Mouse (Mus musculus): ENCODE measurements around the gene Zfp385a.
A peak's percentile ranks its signal among the peaks of the same experiment; 100 is the strongest.

Gene Zfp385a

GRCm38 (mm10) chr15:103336996-103337667 is 2.8 kb downstream of the Zfp385a start:
- DNase-seq (ENCODE audit: low read depth, low spot score) = no peak

GRCm38 (mm10) chr15:103335488-103336235 is 4.2 kb downstream of the Zfp385a start:
- DNase-seq (ENCODE audit: low read depth, low spot score) = peak; percentile 53

- DNase-seq (ENCODE audit: low read depth, low spot score) = no peak
These were observed 4.9 kb downstream of the Zfp385a start for GRCm38 (mm10) chr15:103335040-103335439.

- DNase-seq (ENCODE audit: low read depth, low spot score) = no peak
These were observed 5.7 kb downstream of the Zfp385a start for GRCm38 (mm10) chr15:103334194-103334593.

- no peak for DNase-seq (ENCODE audit: low read depth, low spot score)
These were observed 6.2 kb downstream of the Zfp385a start for GRCm38 (mm10) chr15:103333738-103334137.

GRCm38 (mm10) chr15:103333081-103333615 is 6.7 kb downstream of the Zfp385a start:
- DNase-seq (ENCODE audit: low read depth, low spot score) = no peak

GRCm38 (mm10) chr15:103323455-103324247 is 16.2 kb downstream of the Zfp385a start:
- peak; percentile 85 for DNase-seq (ENCODE audit: low read depth, low spot score)

GRCm38 (mm10) chr15:103323070-103323454 is 16.8 kb downstream of the Zfp385a start:
- peak; percentile 47 for DNase-seq (ENCODE audit: low read depth, low spot score)

GRCm38 (mm10) chr15:103322396-103322795 is 17.5 kb downstream of the Zfp385a start:
- DNase-seq (ENCODE audit: low read depth, low spot score) = no peak

GRCm38 (mm10) chr15:103321076-103321475 is 18.8 kb downstream of the Zfp385a start:
- DNase-seq (ENCODE audit: low read depth, low spot score) = peak; percentile 51

- no peak for DNase-seq (ENCODE audit: low read depth, low spot score)
These were observed 21.6 kb downstream of the Zfp385a start for GRCm38 (mm10) chr15:103318201-103318816.

- DNase-seq (ENCODE audit: low read depth, low spot score) = no peak
These were observed 22.2 kb downstream of the Zfp385a start for GRCm38 (mm10) chr15:103317731-103318130.

- no peak for DNase-seq (ENCODE audit: low read depth, low spot score)
These were observed 22.8 kb downstream of the Zfp385a start for GRCm38 (mm10) chr15:103317120-103317519.

GRCm38 (mm10) chr15:103315979-103316776 is 23.7 kb downstream of the Zfp385a start:
- no peak for DNase-seq (ENCODE audit: low read depth, low spot score)

GRCm38 (mm10) chr15:103315011-103315502 is 24.8 kb downstream of the Zfp385a start:
- peak; percentile 64 for DNase-seq (ENCODE audit: low read depth, low spot score)

- DNase-seq (ENCODE audit: low read depth, low spot score) = no peak
These were observed 25.7 kb downstream of the Zfp385a start for GRCm38 (mm10) chr15:103314181-103314580.

GRCm38 (mm10) chr15:103313495-103314095 is 26.3 kb downstream of the Zfp385a start:
- peak; percentile 83 for DNase-seq (ENCODE audit: low read depth, low spot score)

GRCm38 (mm10) chr15:103310365-103310910 is 29.5 kb downstream of the Zfp385a start, which contains the start of gene Gpr84:
Gene Gpr84 (minus strand): TSS chr15:103310612.
- DNase-seq (ENCODE audit: low read depth, low spot score) = no peak

- no peak for DNase-seq (ENCODE audit: low read depth, low spot score)
These were observed 30.9 kb downstream of the Zfp385a start for GRCm38 (mm10) chr15:103308876-103309580.

Data from brain, adult 2 months (tissue).